Mouse (Mus musculus) 416B (cell line): ENCODE results near the gene Zmynd10.

Experiments used
- DNase-seq: peaks from one replicate; pipeline ENCODE4 v3.0.0; 2011; ENCODE audit warnings: low read depth

The Zmynd10 gene

DNA sequence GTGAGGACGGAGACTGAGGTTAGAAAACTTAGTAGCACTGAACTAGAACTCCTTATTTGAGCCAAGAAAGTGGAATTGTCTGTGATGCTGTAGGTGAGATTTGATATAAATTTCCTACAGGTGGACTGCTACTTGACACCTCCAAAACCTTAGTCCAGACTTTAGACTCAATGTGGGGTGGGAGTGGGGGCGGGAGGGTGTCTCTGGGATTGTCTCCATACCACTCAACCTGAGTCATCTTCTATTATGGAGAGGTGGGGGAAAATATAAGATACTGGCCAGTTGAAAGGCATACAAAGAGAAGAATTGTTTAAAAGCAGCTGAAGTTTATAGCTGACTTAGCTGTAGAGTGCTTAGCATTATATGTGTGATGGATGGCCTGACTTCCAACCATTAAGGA lies 8.6 kb downstream of the Zmynd10 start:
- no peak for DNase-seq

GRCm38 (mm10) chr9:107556346-107556745 lies 9.2 kb downstream of the Zmynd10 start:
- peak; percentile 42 for DNase-seq

DNA sequence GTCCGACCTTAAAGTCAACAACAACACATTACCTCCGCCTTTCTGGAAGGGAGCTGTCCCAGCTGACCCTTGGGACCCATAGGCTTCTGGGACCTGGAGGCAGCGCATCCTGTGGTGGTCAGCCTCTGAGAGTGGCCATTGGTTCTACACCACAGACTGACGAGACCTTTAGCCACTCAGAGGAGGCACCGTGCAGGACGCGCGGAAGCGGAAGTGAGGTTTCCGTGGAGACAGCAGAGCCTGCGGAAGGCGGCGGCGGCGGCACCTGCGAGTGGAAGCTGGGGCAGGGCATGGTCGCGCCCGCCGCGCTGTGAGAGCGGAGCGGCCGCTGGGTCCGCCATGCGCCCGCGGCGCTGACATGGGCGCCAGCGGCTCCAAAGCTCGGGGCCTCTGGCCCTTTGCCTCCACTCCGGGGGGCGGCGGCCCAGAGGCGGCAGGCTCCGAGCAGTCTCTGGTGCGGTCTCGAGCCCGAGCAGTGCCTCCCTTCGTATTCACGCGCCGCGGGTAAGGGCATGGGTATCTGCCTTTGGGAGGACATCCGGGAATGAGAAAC lies 16.0 kb downstream of the Zmynd10 start, which contains the start of gene Tusc2:
Gene Tusc2 (plus strand): TSS at position 227 of the 553 bp plus-strand sequence.
- DNase-seq = peak; percentile 96

DNA sequence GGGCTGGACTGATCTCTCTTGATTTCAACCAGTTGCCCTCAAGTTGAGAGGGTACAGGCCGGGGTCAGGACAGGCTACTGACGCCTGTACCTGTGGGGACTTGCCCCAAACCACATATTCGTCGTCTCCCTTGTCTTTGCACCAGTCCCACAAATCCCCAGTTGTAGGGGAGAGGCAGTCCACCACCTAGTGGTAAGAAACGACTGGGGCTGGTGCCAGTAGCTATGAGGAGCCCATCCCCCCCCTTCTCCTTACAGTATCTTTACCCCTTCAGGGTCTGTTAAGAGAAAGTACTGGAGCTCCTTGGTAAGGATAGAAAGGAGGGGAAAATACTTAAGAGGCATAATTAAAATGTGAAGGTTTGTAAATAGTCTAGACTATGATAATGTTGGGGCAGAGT lies 18.5 kb downstream of the Zmynd10 start:
- peak; percentile 35 for DNase-seq

DNA sequence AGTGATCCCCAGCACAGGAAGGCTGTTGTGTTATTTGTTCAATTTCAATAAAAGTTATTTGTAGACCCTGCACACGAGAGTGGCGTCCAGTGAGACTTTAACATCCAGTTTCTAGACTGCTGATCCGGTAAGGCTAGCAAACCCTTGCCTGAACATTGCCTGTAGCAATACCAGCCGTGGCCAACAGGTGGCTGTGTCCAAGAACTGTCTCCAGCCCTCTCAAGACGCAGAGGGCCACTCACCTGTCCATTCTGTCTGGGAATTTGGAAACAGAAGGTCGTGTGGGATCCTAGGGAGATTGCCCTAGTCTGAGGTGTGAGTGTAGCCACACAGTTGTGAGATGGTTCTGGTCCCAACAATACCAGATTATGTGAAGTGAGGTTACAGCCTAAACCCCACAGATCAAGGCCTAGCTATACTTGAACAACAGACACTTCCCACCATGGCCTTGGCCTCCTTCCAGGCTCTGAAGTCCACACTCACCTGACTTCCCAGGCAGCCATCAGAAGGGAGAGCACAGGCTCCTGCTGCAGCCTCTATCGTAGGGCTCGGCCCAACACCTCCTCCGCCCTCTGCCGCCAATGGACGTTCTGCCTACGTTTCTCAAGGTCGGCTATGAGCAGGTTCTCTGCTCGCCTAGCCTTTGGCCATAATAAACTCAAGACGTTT lies 19.1 kb downstream of the Zmynd10 start:
- peak; percentile 79 for DNase-seq

DNA sequence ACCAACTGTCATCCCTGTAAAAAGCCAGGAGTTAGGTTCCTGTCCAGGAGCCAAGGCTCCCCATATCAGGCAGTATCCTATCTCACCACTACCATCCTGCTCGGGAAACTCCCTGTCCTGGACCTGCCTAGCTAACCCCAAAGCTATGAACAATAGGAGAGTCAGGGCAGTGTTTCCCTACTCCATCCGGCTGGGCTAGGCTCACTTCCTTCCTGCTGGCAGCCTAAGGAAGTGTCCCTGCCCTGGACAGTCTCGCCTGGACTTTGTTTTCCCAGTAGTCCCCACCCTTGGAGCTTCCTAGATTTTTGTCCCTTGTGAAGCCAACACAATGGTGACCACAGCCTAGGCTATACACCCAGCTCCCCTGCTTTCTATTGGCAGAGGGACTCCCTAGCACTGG lies 19.8 kb downstream of the Zmynd10 start:
- no peak for DNase-seq

DNA sequence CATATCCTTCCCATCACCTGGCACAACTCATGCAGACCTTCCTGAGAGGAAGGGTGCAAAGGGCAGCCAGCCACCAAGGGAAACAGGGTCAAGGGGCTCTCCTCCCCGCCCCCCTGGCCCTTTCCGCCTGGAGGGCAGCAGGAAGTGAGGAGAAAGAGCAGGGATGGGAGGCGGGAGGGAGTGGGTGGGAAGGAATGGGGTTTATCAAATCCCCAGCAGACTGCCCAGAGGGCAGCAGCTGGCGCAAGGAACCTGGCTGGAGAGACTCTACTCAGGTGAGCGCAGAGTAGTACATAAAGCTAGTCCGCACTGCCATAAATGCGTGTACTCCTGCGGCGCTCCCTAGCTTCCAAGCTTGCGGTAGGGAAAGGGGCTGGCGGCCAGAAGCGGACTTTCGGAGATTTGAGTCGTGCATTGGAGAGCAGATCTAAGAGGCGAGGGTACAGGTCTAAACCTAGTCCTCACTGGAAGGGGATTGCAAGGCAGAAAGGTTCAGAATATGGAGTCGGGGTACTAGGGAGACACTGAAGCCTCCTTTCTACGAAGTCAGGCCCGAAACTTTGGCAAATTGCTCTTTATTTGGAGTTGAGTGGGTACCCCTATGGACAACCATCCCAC lies 20.7 kb downstream of the Zmynd10 start, which contains the start of gene Hyal2:
Gene Hyal2 (plus strand): TSS at position 244 of the 618 bp plus-strand sequence.
- DNase-seq = no peak

GRCm38 (mm10) chr9:107568331-107569261 lies 21.5 kb downstream of the Zmynd10 start:
- DNase-seq = peak; percentile 92

DNA sequence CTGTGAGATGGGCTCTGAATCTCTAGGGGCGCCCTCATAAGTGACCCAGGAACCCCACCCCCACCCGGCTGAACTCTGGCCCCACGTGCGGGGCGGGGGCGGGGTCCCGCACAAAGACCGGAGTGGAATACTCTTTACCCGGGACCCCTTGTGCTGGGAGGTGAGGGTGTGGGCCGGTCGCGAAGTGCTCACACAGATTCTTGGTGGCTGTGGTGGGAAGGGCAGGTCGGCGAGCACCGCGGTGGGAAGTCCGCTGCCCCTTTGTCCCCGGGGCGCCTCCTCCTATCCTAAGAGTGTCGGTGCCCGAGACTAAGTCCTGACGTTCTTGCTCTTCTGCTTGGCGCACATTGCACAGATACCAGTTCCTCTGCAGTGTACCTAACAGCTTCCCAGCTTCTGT lies 22.2 kb downstream of the Zmynd10 start:
- DNase-seq = no peak

- DNase-seq = no peak
These were observed 22.9 kb downstream of the Zmynd10 start for GRCm38 (mm10) chr9:107570016-107570415.

- no peak for DNase-seq
These were observed 23.7 kb downstream of the Zmynd10 start for GRCm38 (mm10) chr9:107570845-107571244.

- no peak for DNase-seq
These were observed 24.6 kb downstream of the Zmynd10 start for GRCm38 (mm10) chr9:107571534-107572326.

DNA sequence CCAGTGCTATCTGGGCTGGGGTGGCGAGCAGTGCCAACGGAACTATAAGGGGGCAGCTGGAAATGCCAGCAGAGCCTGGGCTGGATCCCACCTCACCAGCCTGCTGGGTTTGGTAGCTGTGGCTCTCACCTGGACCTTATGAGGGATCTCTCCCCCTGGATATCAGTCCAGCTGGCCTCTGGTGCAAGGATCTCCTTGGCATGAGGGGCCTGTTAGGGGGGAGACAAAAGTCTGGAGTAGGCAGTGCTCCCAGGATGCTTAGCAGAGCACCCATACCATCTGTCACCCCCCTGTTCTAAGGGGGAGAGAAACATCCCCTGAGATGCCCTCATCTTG lies 25.2 kb downstream of the Zmynd10 start:
- no peak for DNase-seq

- peak; percentile 57 for DNase-seq
These were observed 26.7 kb downstream of the Zmynd10 start for GRCm38 (mm10) chr9:107573774-107574173.

GRCm38 (mm10) chr9:107575579-107576356 lies 28.7 kb downstream of the Zmynd10 start:
- DNase-seq = no peak

- peak; percentile 71 for DNase-seq
These were observed 29.4 kb downstream of the Zmynd10 start, which contains the start of gene Hyal1 for GRCm38 (mm10) chr9:107576357-107577107. TSS of gene Hyal1 (plus strand) at chr9:107576927.

- no peak for DNase-seq
These were observed 30.8 kb downstream of the Zmynd10 start for GRCm38 (mm10) chr9:107577871-107578270.

DNA sequence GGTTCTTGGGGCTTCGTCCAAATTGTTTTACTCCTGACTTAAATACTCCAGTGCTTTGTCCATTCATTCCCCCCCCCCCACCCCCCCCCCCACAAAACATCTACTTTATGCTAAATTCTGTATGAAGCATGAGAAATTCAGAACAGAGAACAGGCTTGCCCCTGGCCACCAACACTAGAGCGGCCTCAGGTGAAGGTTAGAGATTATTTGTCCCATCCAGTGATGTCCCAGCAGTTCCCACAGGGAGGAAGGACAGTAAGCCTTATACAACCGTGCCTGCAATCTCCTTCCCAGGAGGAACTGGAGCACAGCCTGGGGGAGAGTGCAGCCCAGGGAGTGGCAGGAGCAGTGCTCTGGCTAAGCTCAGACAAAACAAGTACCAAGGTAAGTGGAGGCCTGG lies 31.5 kb downstream of the Zmynd10 start, which contains the start of gene Naa80:
Gene Naa80 (plus strand): TSS at position 301 of the 400 bp plus-strand sequence.
- no peak for DNase-seq

DNA sequence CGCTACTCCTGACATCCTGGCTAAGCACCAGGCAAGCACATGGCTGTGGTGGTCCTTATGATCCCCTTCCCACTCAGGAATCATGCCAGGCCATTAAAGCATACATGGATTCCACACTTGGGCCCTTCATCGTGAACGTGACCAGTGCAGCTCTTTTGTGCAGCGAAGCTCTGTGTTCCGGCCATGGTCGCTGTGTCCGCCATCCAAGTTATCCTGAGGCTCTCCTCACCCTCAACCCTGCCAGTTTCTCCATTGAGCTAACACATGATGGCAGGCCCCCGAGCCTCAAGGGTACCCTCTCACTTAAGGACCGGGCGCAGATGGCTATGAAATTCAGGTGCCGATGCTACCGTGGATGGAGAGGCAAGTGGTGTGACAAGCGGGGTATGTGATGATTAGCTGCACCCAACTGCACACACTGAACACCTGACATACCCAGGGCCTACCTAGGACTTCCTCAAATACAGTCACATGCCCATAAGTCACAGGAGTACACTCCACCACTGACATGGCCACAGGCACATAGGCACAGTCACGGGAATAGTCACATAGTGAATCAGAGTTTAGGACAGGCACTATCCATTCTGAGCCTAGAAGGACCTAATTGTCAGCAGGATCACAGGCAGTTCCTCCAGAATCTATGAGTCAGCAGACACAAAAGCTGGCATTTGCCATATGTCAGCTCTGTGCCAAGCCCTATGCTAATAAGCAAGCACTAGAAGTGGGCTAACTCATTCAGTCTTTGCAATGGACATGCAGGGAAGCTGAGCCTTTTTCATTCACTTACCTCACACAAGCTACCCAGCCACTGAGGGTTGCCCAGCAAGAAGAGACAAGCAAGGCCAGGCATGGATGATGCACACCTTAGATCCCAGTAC lies 32.2 kb downstream of the Zmynd10 start:
- DNase-seq = peak; percentile 46
